In the genomic region with DNA sequence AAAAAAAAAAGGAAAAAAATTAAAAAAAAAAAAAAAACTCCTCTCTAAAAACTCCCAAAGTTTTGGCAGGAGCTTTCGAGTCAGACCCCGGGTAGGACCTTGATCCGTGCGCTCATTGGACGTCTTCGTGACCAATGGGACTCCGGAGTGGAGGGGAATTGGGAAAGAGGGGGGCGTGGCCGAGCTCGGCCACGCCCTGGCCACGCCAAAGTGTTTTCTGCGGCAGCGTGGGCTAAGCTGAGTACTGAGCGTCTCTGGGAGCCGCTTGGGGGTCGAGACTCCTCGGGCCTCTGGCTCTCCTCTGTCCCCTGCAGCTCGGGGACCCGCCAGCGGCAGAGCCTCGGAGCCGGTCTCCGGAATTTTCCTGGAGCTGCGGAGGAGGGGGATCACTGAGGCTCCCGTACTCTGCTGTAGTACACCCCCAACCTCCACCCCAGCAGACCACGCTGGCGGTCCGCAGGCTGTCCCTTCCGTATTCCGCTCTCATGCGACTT, we compare ENCODE assay signal across 8 mouse cellular contexts. TPM values are rescaled to one million over a fixed set of nuclear protein-coding genes. Genes with fewer than 3 reads are reported as not detected.
DNase-seq lines count a peak whose midpoint lies in the region; ATAC-seq and TF ChIP-seq lines count a peak whose summit lies in the region.

Gene Hlx, minus strand, starts transcription at position 64 of the 494 bp plus-strand sequence.

- ATAC-seq in hindbrain, embryonic 14.5 days (ENCODE audit: low FRiP score) = peak; percentile 87; the same call in 1 of the 2 replicates
- ATAC-seq in liver, embryonic 12.5 days = peak; percentile 90

- H3ac ChIP-seq in myocyte (ENCODE audit: control insufficient read depth, insufficient read length) = peak within 1 kb of the TSS; percentile 89

- H3K9ac ChIP-seq in hindbrain, embryonic 14.5 days = 0 out of 2 replicates have a peak within 1 kb of the TSS, but pooled peaks have one; percentile 18
- H3K9ac ChIP-seq in liver, embryonic 12.5 days = peak within 1 kb of the TSS; percentile 80

- no peaks in the 10 kb centered on the region for H3K36me3 ChIP-seq in hindbrain, embryonic 14.5 days (replicated peaks; ENCODE audit: control insufficient read depth, insufficient read depth)
- peaks cover 9% of the 10 kb centered on the region for H3K36me3 ChIP-seq in liver, embryonic 12.5 days
- H3K36me3 ChIP-seq in myocyte (ENCODE audit: control insufficient read depth, insufficient read depth) = peaks cover 19% of the 10 kb centered on the region

- H3K79me2 ChIP-seq in myocyte (ENCODE audit: control insufficient read depth, insufficient read depth) = peaks cover 36% of the 10 kb centered on the region

- H3K4me1 ChIP-seq in brown adipose tissue, adult 24 weeks (ENCODE audit: control insufficient read depth, insufficient read depth, insufficient read length, low read length) = peaks cover 11% of the 10 kb centered on the region
- H3K4me1 ChIP-seq in hindbrain, embryonic 14.5 days (replicated peaks; ENCODE audit: control insufficient read depth, insufficient read depth, low read length) = peaks cover 3% of the 10 kb centered on the region; the same call in 1 of the 2 replicates
- H3K4me1 ChIP-seq in liver, embryonic 12.5 days = peaks cover 28% of the 10 kb centered on the region

- peak within 1 kb of the TSS; percentile 84 for H3K4me3 ChIP-seq in brown adipose tissue, adult 24 weeks (ENCODE audit: insufficient read depth, low read depth, low read length)
- peak within 1 kb of the TSS; percentile 30 for H3K4me3 ChIP-seq in hindbrain, embryonic 14.5 days (replicated peaks; ENCODE audit: low read length)
- H3K4me3 ChIP-seq in liver, embryonic 12.5 days = peak within 1 kb of the TSS; percentile 71
- H3K4me3 ChIP-seq in myocyte = peak within 1 kb of the TSS; percentile 75

- peak within 1 kb of the TSS; percentile 51 for H3K4me2 ChIP-seq in hindbrain, embryonic 14.5 days (replicated peaks)
- peak within 1 kb of the TSS; percentile 97 for H3K4me2 ChIP-seq in liver, embryonic 12.5 days
- peak within 1 kb of the TSS; percentile 86 for H3K4me2 ChIP-seq in myocyte (ENCODE audit: low read depth)

- H3K27me3 ChIP-seq in hindbrain, embryonic 14.5 days (ENCODE audit: control insufficient read depth, insufficient read depth, low read length) = peaks cover 90% of the 10 kb centered on the region
- peaks cover 98% of the 10 kb centered on the region for H3K27me3 ChIP-seq in liver, embryonic 12.5 days (replicated peaks)
- H3K27me3 ChIP-seq in myocyte (ENCODE audit: control insufficient read depth, insufficient read depth, insufficient read length) = no peaks in the 10 kb centered on the region

- H3K27ac ChIP-seq in brown adipose tissue, adult 24 weeks (replicated peaks; ENCODE audit: low read depth, low read length) = peak within 1 kb of the TSS; percentile 95
- no peak within 1 kb of the TSS for H3K27ac ChIP-seq in hindbrain, embryonic 14.5 days
- H3K27ac ChIP-seq in liver, embryonic 12.5 days = peak within 1 kb of the TSS; percentile 86

- WGBS in hindbrain, embryonic 14.5 days = 0% methylated on average over 32 of the region's 32 CpGs
- WGBS in liver, embryonic 12.5 days (ENCODE audit: insufficient replicate concordance) = under 1% methylated on average over 32 of the region's 32 CpGs

- H3K9me3 ChIP-seq in hindbrain, embryonic 14.5 days (ENCODE audit: control insufficient read depth, low read length) = no peaks in the 10 kb centered on the region
- H3K9me3 ChIP-seq in liver, embryonic 12.5 days (replicated peaks) = no peaks in the 10 kb centered on the region

- peak; percentile 39 for TF ChIP-seq POLR2A in myocyte (IDR thresholded peaks at IDR 0.05; ENCODE audit: insufficient read length, low read depth)

- peak; percentile 95 for DNase-seq in NIH3T3 (ENCODE audit: low read depth)
- DNase-seq in gastrocnemius, adult 18-20 months (ENCODE audit: low spot score) = peak; percentile 83
- DNase-seq in hindbrain, embryonic 14.5 days (ENCODE audit: low spot score) = peak; percentile 60
- DNase-seq in thymus, postnatal 10 days (ENCODE audit: low spot score in 2 of 2) = peak; percentile 28
- no peak for DNase-seq in layer of hippocampus, adult 9-10 months (ENCODE audit: low spot score)

TF ChIP-seq in myocyte, 11 proteins besides CTCF, POLR2A, EP300 and RAD21:
- TF ChIP-seq TCF3 (IDR thresholded peaks at IDR 0.05; ENCODE audit: insufficient read length, low read depth) (no peak), CEBPB (IDR thresholded peaks at IDR 0.05; ENCODE audit: insufficient read depth, poor library complexity, severe bottlenecking) (peak; percentile 78), POLR2AphosphoS2 (IDR thresholded peaks at IDR 0.05; ENCODE audit: insufficient read length, low read depth) (peak; percentile 43)

RNA-seq across cellular contexts. Expression of gene Hlx, which starts in this region (rescaled TPM):
- 11.3 and 15.9 TPM in 2 replicates for polyA plus RNA-seq in brown adipose tissue, adult 24 weeks (2012; ENCODE audit: insufficient read depth, insufficient read length, missing spikeins)
- 1 to 10 TPM; 3.2 to 6.8 TPM for total RNA-seq in gastrocnemius, adult 18-20 months (2021)
- 2.0 and 2.8 TPM in 2 replicates for polyA plus RNA-seq in hindbrain, embryonic 14.5 days (2014; fragmentation: Nextera tagmentation; extraction: Ambion mirVana)
- 26.5 and 31.2 TPM in 2 replicates for polyA plus RNA-seq in liver, embryonic 12.5 days (2016; fragmentation: Nextera tagmentation; extraction: Ambion mirVana)
- 15.8 TPM for polyA plus RNA-seq in myocyte (2012; fragmentation: generic; extraction: Trizol)

Comparison
In these comparisons a context has a peak if more than half of its experiments do, and no peak if none do; other contexts are left out.
1. H3K4me3 ChIP-seq: peak in every context shown above with its lines; median percentile 84 in brown adipose tissue, adult 24 weeks; 75 in myocyte; 71 in liver, embryonic 12.5 days; 30 in hindbrain, embryonic 14.5 days.